Mouse (Mus musculus) cerebellum, adult 2 months (tissue): ENCODE results near the gene Zmat5.

Source experiments
- CTCF ChIP-seq: fragments of 200-500 bp; IDR thresholded peaks from 2 replicates; pipeline ENCODE4 v1.5.1; 2011; ENCODE audit warnings: low read depth, mild to moderate bottlenecking, control low read depth, low read length, moderate library complexity, borderline replicate concordance; ENCODE audit not compliant: insufficient read depth
- POLR2A ChIP-seq: fragments of 200-500 bp; IDR thresholded peaks from 2 replicates; pipeline ENCODE4 v1.6.1; 2011; ENCODE audit warnings: low read length, control low read depth, borderline replicate concordance; ENCODE audit not compliant: insufficient read depth

DNA sequence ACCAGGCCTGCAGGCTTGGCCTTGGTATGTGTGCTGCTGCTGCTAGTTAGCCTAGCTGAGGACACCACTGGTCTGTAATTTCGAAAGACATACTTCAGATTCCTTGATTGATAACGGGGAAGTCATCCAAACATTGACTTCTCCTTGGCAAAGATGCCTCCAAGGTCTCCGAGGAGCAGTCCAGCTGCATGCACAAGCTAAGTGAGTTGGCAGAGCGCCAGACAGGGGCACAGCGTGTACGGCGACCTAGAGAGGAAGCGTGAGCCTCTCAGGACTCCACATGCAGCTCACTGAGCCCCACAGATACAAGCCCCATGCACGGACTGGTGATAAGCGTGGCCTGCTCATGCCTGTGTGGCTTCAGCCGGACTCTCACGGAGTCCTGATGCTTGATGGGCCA is 25.1 kb downstream of the Zmat5 start:
- TF ChIP-seq CTCF = no peak
- TF ChIP-seq POLR2A = no peak
